Mouse (Mus musculus) limb, embryonic 12.5 days (tissue): Measurements from ENCODE around the gene Ddb1. TPM values are rescaled to one million over a fixed set of nuclear protein-coding genes. Genes with fewer than 3 reads are reported as not detected.

Source experiments
- polyA plus RNA-seq: library from polyadenylated mRNA; unstranded; fragments of >200 nt; fragmentation: Nextera tagmentation; extraction: Ambion mirVana; gene quantifications from 2 replicates; pipeline ENCODE4 v1.2.1, GENCODE M21; 2016

Gene Ddb1
- polyA plus RNA-seq, 1 experiment from 2014 or later: 467 TPM

Other genes starting within 250 kb of the Ddb1 start
- gene Syt7, start 216.2 kb upstream of the Ddb1 start, polyA plus RNA-seq: 0.33 and 0.84 TPM in 2 replicates
- gene Lrrc10b, start 147.9 kb upstream of the Ddb1 start, polyA plus RNA-seq: 0.10 and 0.26 TPM in 2 replicates
- gene Ppp1r32, start 122.4 kb upstream of the Ddb1 start, polyA plus RNA-seq: not detected in 2 replicates
- gene Cpsf7, start 80.1 kb upstream of the Ddb1 start, polyA plus RNA-seq: 49.1 and 54.9 TPM in 2 replicates
- gene Sdhaf2, start 79.2 kb upstream of the Ddb1 start, polyA plus RNA-seq: 59.3 and 60.7 TPM in 2 replicates
- gene Tmem216, start 49.1 kb upstream of the Ddb1 start, polyA plus RNA-seq: 63.1 and 69.0 TPM in 2 replicates
- 17.0 and 18.0 TPM in 2 replicates for gene Cyb561a3, start 28.2 kb upstream of the Ddb1 start, polyA plus RNA-seq
- 38.9 and 43.3 TPM in 2 replicates for gene Tmem138, start 28.0 kb upstream of the Ddb1 start, polyA plus RNA-seq
- 17.4 and 18.2 TPM in 2 replicates for gene Tkfc, start 327 bp downstream of the Ddb1 start, polyA plus RNA-seq
- 2.9 and 3.5 TPM in 2 replicates for gene Vwce, start 28.9 kb downstream of the Ddb1 start, polyA plus RNA-seq
- gene Pga5, start 72.7 kb downstream of the Ddb1 start, polyA plus RNA-seq: not detected in 2 replicates
- 27.6 and 33.4 TPM in 2 replicates for gene Vps37c, start 83.4 kb downstream of the Ddb1 start, polyA plus RNA-seq
- gene Cd5, start 133.7 kb downstream of the Ddb1 start, polyA plus RNA-seq: 0.10 and 0.18 TPM in 2 replicates
- gene Cd6, start 224.7 kb downstream of the Ddb1 start, polyA plus RNA-seq: not detected in 2 replicates
- gene Slc15a3, start 234.4 kb downstream of the Ddb1 start, polyA plus RNA-seq: 0.23 and 0.44 TPM in 2 replicates